Mouse (Mus musculus): Measurements from ENCODE around the gene Gm49403.

Gm49403 gene

DNA sequence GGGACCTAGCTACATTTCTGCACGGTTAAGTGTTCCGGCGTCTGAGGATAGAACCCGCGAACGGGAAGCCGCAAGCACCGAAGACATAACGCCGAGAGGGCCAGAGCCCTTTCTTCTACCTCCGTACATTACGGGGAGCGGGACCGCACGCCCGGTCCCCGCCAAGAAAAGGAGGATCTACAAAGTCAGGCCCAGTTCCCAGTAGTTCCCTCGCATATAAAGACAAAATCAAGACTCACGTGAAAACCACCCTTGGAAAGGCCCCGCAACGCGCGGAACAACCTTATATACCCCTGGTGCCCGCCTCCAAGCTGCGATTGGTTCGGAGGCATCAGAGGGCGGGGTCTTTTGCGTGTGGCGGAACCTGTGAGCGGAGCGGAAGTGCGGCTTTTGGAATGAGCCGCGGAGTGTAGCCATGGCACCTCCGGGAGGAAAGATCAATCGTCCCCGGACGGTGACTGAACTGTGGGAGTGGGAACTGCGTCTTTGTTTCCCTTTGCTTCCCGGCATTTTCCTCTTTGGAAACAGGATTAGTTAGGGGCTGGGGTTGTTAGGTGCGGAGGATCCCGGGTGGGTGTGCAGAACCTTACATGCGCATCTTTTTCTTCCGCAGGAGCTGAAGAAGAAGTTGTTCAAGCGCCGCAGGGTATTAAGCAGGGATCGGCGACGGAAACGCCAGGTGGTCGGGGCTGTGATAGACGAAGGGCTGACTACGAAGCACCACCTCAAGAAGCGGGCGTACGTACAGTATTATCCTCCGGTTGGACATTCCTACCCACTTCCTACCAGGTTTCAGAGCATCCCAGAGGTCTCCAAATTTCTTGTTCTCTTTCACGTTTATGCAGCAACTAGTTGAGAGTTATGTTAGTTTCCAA, 5.0 kb downstream of the Gm49403 start, which contains the start of the genes 1810009A15Rik and Gm49416:
TSS of gene 1810009A15Rik (plus strand) at position 343 of the 875 bp plus-strand sequence.
TSS of gene Gm49416 (plus strand) at position 416 of the 875 bp plus-strand sequence.
- ChIA-PET CTCF (interaction anchor here in 3 of 4 experiments (0.6 to 1.2 kb wide), 6 partner anchors 9 to 194 kb away, joined by 3 to 5 read pairs (median 4); no protein-coding TSS in a partner anchor), POLR2A (interaction anchor here (0.5 to 27.2 kb wide), 219 partner anchors 1 to 1624 kb away, joined by 3 to 851 read pairs (median 6); partner anchors contain the start of genes B3gat3 (in 4 of the 4), Eef1g (in 4 of the 4), Ganab (in 4 of the 4) and Gng3 (in 4 of the 4))

GRCm38 (mm10) chr19:8892829-8893766, 9.4 kb downstream of the Gm49403 start, which contains the start of gene Ints5:
TSS of gene Ints5 (plus strand) at chr19:8893005.
- POLR2A ChIA-PET: interaction anchor here (0.5 to 25.4 kb wide), 55 partner anchors 11 to 1823 kb away, joined by 3 to 851 read pairs (median 5); partner anchors contain the start of genes B3gat3 (in 3 of the 4), Slc3a2 (in 3 of the 4), Tut1 (in 3 of the 4) and Ubxn1 (in 3 of the 4)
- CTCF ChIA-PET: interaction anchor here in 3 of 4 experiments (0.6 to 0.8 kb wide), 6 partner anchors 43 to 1915 kb away, joined by 3 to 5 read pairs (median 4); no protein-coding TSS in a partner anchor

GRCm38 (mm10) chr19:8895397-8895960, 11.7 kb downstream of the Gm49403 start:
- POLR2A ChIA-PET: interaction anchor here (0.6 to 25.4 kb wide), 39 partner anchors 8 to 182 kb away, joined by 3 to 851 read pairs (median 4); partner anchors contain the start of genes 1810009A15Rik (in 4 of the 4), Gm49416 (in 4 of the 4), Uqcc3 (in 3 of the 4) and B3gat3 (in 2 of the 4)
- CTCF ChIA-PET: interaction anchor here in 1 of 4 experiments (0.9 kb wide), 1 partner anchor 177 kb away, joined by 3 read pairs; no protein-coding TSS in a partner anchor

DNA sequence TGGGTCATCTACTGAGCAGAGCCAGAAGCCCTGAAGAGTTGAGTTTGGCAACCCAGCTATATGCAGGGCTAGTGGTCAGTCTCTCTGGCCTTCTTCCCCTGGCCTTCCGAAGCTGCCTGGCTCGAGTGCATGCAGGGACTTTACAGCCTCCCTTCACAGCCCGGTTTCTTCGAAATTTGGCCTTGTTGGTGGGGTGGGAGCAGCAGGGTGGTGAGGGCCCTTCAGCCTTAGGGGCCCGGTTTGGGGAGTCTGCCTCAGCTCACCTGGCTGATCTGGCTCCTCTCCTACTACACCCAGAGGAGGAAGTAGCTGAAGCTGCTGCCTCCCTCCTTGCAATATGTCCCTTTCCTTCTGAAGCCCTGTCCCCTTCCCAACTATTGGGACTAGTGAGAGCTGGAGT, 12.5 kb downstream of the Gm49403 start:
- CTCF ChIA-PET: interaction anchor here in 1 of 4 experiments (0.9 kb wide), 1 partner anchor 178 kb away, joined by 3 read pairs; no protein-coding TSS in a partner anchor
- POLR2A ChIA-PET: interaction anchor here (0.6 to 25.4 kb wide), 42 partner anchors 9 to 183 kb away, joined by 3 to 851 read pairs (median 4); partner anchors contain the start of genes 1810009A15Rik (in 4 of the 4), Gm49416 (in 4 of the 4), Gng3 (in 3 of the 4) and Mta2 (in 3 of the 4)

DNA sequence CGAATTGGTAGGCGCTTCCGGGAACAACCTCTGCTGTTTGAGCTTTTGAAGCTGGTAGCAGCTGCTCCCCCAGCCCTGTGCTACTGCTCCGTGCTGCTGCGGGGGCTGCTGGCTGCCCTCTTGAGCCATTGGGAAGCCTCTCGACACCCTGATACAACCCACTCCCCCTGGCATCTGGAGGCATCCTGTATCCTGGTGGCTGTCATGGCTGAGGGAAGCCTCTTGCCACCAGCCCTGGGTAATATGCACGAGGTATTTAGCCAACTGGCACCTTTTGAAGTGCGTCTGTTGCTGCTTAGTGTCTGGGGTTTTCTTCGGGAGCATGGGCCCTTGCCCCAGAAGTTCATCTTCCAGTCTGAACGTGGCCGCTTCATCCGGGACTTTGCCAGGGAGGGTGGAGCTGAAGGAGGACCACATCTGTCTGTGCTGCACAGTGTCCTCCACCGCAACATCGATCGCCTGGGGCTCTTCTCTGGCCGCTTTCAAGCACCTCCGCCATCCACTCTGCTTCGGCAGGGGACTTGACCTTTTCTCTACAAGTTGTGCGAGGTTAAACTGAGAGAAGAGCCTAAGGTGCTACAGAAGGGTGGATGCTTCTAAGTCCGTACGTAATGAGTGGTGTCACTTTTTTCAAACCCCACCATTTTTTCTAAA, 13.6 kb downstream of the Gm49403 start:
- ChIA-PET CTCF (interaction anchor here in 1 of 4 experiments (0.6 to 1.0 kb wide), 2 partner anchors 8 to 51 kb away, joined by 3 to 4 read pairs; no protein-coding TSS in a partner anchor), POLR2A (interaction anchor here (0.5 to 25.4 kb wide), 65 partner anchors 8 to 184 kb away, joined by 3 to 851 read pairs (median 4); partner anchors contain the start of genes 1810009A15Rik (in 4 of the 4), Gm49416 (in 4 of the 4), B3gat3 (in 3 of the 4) and Mta2 (in 3 of the 4))

- POLR2A ChIA-PET: interaction anchor here (0.5 to 25.4 kb wide), 71 partner anchors 8 to 985 kb away, joined by 3 to 851 read pairs (median 4); partner anchors contain the start of genes 1810009A15Rik (in 4 of the 4), Gm49416 (in 4 of the 4), B3gat3 (in 3 of the 4) and Mta2 (in 3 of the 4)
- CTCF ChIA-PET: interaction anchor here in 1 of 4 experiments (0.6 to 1.0 kb wide), 2 partner anchors 9 to 52 kb away, joined by 3 to 4 read pairs; no protein-coding TSS in a partner anchor
Measured at GRCm38 (mm10) chr19:8897865-8898495, 14.2 kb downstream of the Gm49403 start, which contains the start of gene Ganab. TSS of gene Ganab (plus strand) at chr19:8898071.

GRCm38 (mm10) chr19:8898576-8898975, 14.8 kb downstream of the Gm49403 start:
- ChIA-PET POLR2A (interaction anchor here (0.6 to 25.4 kb wide), 40 partner anchors 11 to 985 kb away, joined by 3 to 851 read pairs (median 4); partner anchors contain the start of genes 1810009A15Rik (in 4 of the 4), Gm49416 (in 4 of the 4), B3gat3 (in 2 of the 4) and Eef1g (in 2 of the 4)), CTCF (interaction anchor here in 1 of 4 experiments (1.0 kb wide), 1 partner anchor 52 kb away, joined by 3 read pairs; no protein-coding TSS in a partner anchor)

- CTCF ChIA-PET: interaction anchor here in 1 of 4 experiments (0.7 kb wide), 1 partner anchor 184 kb away, joined by 3 read pairs; no protein-coding TSS in a partner anchor
- POLR2A ChIA-PET: interaction anchor here (0.6 to 25.4 kb wide), 29 partner anchors 9 to 984 kb away, joined by 3 to 851 read pairs (median 4); partner anchors contain the start of genes 1810009A15Rik (in 4 of the 4), Gm49416 (in 4 of the 4), B3gat3 (in 2 of the 4) and Eef1g (in 2 of the 4)
Measured at GRCm38 (mm10) chr19:8899079-8899478, 15.3 kb downstream of the Gm49403 start.

DNA sequence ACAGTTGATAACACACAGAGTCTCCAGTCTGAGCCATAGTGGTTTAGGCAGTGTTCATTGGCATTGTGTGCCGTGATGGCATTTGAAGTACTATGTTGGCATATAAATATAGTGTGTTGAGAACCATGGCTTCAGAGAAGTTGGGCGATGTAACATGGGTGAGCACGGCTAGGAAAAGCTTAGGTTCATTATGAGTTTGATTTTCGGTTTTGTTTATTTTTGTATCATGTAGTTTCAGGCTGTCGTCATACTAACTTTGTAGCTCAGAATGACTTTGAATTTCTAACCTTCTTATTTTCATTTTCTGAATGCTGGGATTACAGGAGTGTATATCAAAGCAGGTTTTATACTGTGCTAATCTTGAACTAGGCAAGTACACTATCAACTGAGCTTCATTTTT, 19.7 kb downstream of the Gm49403 start:
- ChIA-PET CTCF (no interaction called here), POLR2A (interaction anchor here in 3 of 4 experiments (0.6 to 3.5 kb wide), 18 partner anchors 10 to 89 kb away, joined by 3 to 22 read pairs (median 4); partner anchors contain the start of genes Eef1g (in 3 of the 3), 1810009A15Rik (in 2 of the 3), Gm49416 (in 2 of the 3) and Eml3 (in 1 of the 3))

DNA sequence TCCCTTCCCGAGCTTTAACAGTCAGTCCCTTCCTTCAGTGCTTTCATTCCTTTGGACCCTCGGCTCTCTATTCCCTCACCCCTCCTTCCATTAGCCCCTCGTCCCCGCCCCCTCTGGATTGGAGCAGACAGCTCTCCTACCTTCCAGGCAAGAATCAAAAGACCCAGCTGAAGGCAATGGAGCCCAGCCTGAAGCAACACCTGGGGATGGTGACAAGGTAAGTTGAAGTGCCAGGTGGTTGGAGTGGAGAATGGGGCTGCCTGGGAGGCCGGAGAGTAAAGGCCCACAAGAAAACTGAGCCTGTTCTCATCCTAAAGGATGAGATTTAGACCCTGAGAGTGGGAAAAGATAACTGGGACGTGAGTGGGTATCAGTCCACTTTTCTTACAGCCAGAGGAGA, 24.8 kb downstream of the Gm49403 start:
- ChIA-PET POLR2A (interaction anchor here in 2 of 4 experiments (0.8 to 4.7 kb wide), 14 partner anchors 9 to 61 kb away, joined by 3 to 26 read pairs (median 5); partner anchors contain the start of genes 1810009A15Rik (in 2 of the 2), B3gat3 (in 2 of the 2), Gm49416 (in 2 of the 2) and Eef1g (in 1 of the 2)), CTCF (interaction anchor here in 1 of 4 experiments (0.6 kb wide), 1 partner anchor 38 kb away, joined by 9 read pairs; no protein-coding TSS in a partner anchor)

- CTCF ChIA-PET: interaction anchor here in 1 of 4 experiments (0.6 kb wide), 1 partner anchor 55 kb away, joined by 3 read pairs; the partner anchor contains the start of gene Eef1g
- POLR2A ChIA-PET: interaction anchor here in 3 of 4 experiments (0.6 to 4.7 kb wide), 19 partner anchors 9 to 189 kb away, joined by 3 to 26 read pairs (median 5); partner anchors contain the start of genes 1810009A15Rik (in 2 of the 3), Eef1g (in 2 of the 3), Gm49416 (in 2 of the 3) and Tut1 (in 2 of the 3)
Measured at GRCm38 (mm10) chr19:8911810-8912209, 28.1 kb downstream of the Gm49403 start.

DNA sequence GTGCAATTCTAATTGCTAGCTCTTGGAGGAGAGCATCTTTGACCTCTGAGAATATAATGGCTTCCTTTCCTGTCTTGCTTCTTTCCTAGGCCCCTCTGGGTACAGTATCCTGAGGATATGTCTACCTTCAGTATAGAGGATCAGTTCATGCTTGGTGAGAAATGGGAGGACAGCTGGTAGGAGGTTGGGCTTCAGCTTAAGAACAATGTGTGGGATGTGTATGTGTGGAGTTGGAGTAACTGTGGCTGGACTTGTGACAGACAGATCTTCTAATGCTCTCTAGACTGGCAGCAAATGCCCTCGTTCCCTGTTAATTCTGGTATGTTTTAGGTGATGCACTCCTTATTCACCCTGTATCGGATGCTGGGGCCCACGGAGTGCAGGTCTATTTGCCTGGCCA, 30.5 kb downstream of the Gm49403 start:
- CTCF ChIA-PET: no interaction called here
- POLR2A ChIA-PET: interaction anchor here in 2 of 4 experiments (0.8 to 2.9 kb wide), 20 partner anchors 10 to 191 kb away, joined by 3 to 12 read pairs (median 4); partner anchors contain the start of genes 1810009A15Rik (in 2 of the 2), Eef1g (in 2 of the 2), Ganab (in 2 of the 2) and Gm49416 (in 2 of the 2)

- CTCF ChIA-PET: interaction anchor here in 1 of 4 experiments (0.6 kb wide), 1 partner anchor 1641 kb away, joined by 3 read pairs; no protein-coding TSS in a partner anchor
- POLR2A ChIA-PET: interaction anchor here in 3 of 4 experiments (0.8 to 16.7 kb wide), 53 partner anchors 9 to 206 kb away, joined by 3 to 191 read pairs (median 9); partner anchors contain the start of genes 1810009A15Rik (in 3 of the 3), Eef1g (in 3 of the 3), Gm49416 (in 3 of the 3) and Tmem179b (in 3 of the 3)
Measured at GRCm38 (mm10) chr19:8919000-8919399, 35.3 kb downstream of the Gm49403 start.

DNA sequence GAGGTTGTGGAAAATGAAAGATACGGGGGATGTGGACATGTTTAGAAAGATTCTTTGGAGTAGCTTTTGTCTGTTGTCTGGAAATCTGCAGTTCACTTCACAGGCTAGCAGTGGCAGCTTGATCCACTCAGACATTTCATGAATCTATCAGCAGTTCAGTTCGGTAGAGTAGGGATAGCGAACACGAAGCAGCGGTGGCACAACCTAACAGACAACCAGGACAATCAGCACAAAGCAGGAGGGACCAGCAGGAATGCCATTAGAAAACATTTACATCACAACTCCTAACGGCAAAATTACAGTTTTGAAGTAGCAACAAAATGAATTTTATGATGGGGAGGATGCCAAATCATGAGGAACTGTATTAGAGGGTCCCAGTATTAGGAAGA, 35.9 kb downstream of the Gm49403 start:
- POLR2A ChIA-PET: interaction anchor here (0.7 to 16.7 kb wide), 87 partner anchors 8 to 206 kb away, joined by 3 to 191 read pairs (median 7); partner anchors contain the start of genes 1810009A15Rik (in 4 of the 4), Gm49416 (in 4 of the 4), Eef1g (in 3 of the 4) and Ganab (in 3 of the 4)
- CTCF ChIA-PET: interaction anchor here in 2 of 4 experiments (0.8 to 1.0 kb wide), 2 partner anchors 89 to 201 kb away, joined by 3 read pairs; no protein-coding TSS in a partner anchor

Data from embryonic stem cell, embryonic (primary cell).